Mouse (Mus musculus) adrenal gland, adult 8-10 months (tissue): ENCODE data around the gene Rbm20. TPM values are rescaled to one million over a fixed set of nuclear protein-coding genes. Genes with fewer than 3 reads are reported as not detected.
"Not testable (repeated sequence)": the region's sequence is repeated elsewhere in the genome, so short reads cannot be mapped to it uniquely, and the experiment has no call there.

Experiments used
- DNase-seq: peaks from one replicate; pipeline ENCODE4 v3.0.0; 2022
- total RNA-seq, 4 experiments: library from RNA; stranded (reverse); gene quantifications; 2 replicates each; pipeline ENCODE4 v1.2.4; 2022

Rbm20 gene
- total RNA-seq, 4 experiments from 2014 or later, result 1.4 to 1.9 (median 1.7) TPM

DNA sequence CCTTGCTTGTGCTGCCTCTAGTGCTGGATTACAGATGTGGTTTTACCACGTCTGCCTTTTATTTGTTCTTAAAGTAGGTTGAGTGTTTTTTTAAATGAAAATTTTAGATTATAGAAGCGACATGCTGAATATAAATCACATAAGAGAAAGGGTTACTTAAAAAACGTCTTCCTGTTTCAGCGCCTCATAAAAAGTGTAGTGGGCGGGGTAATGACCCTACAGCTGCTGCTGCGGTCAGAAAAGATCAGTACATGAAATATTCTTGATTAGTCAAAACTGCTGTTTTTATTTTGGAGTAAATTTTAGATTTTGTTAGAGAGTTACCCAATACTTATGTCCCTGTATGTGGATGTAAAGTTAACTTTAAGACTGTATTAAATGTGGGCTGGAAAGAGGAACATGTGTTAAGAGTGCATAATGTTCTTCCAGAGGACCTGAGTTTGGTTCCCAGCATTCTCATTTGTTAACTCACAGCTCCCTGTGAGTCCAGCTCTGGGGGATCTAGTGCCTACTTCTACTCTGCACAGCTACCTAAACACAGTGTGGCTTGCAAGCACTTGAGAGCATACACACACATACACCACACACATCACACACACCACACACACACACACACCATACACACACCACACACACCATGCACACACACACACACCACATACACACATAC, 229.1 kb downstream of the Rbm20 start:
- DNase-seq, result no peak

- DNase-seq, result not testable (repeated sequence)
These were observed 229.6 kb downstream of the Rbm20 start for GRCm38 (mm10) chr19:53906703-53907070.

DNA sequence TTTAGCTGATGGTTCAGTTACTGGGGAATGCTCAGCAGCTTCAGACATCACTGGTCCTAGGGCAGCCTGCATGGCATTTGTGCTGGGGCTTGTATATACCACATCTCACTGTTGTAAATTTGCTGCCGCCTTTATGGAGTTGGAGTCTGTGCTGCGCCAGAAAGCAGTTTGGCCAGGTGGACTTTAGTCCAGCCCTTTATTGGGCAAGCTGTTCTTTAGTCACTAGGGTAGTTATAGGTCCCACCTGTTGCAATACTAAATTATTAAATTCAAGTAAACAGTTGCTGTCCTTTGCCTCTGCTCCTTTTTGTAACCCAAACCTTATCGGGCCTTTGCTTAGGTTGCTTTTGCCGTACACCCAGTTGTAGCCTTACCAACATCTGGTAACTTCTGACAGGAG, 237.8 kb downstream of the Rbm20 start:
- no peak for DNase-seq

Other genes with a start within 250 kb of the Rbm20 start
- 10 to 100 TPM in 1 of 4 experiments, 1 to 10 TPM in 3; 3.9 to 18.8 (median 5.7) TPM for gene Dusp5, start 148.2 kb upstream of the Rbm20 start, total RNA-seq
- 10 to 100 TPM; 64.7 to 85.3 (median 72.1) TPM for gene Nutf2-ps1, start 88.2 kb upstream of the Rbm20 start, total RNA-seq
- gene Smc3, start 76.9 kb upstream of the Rbm20 start, total RNA-seq, result 10 to 100 TPM; 28.7 to 41.8 (median 33.2) TPM
- gene Pdcd4, start 214.9 kb downstream of the Rbm20 start, total RNA-seq, result 100 to 1,000 TPM in 3 of 4 experiments, 10 to 100 TPM in 1; 97.1 to 122 (median 103) TPM